Mouse (Mus musculus): ENCODE results near the gene Rhoh.

Gene Rhoh

DNA sequence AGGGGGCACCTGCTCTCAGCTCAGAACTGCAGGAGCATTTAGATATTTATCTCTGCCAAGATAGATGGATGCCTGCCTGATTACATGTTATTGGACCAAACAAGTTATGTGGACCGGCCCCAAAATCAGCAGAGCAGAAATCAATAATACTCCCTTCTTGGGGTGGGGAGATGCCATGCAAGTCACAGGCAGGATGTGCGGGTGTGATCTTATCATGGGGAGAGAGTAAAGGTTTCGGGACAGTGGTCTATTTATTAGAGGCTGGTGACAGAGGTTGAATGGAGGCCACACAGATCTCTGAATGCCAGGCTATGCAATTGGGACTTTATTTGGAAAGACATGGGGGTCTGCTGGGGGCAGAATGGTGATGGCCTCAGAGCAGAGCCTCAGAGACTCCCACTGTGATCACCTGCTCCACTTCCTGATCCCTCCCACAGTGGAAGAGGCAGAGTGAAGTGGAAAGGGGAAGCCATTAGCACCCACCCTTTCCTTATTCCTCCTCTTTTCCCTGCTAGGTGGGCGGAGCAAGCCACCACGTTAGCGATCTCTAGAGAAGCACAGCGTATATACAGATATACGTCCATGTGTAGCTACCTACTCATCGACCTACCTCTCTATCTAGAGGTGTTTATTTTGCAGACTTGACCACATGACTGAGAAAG lies 60.6 kb downstream of the Rhoh start:
- no peak for TF ChIP-seq GATA4 (IDR thresholded peaks at IDR 0.05; ENCODE audit: insufficient replicate concordance, low read length)

DNA sequence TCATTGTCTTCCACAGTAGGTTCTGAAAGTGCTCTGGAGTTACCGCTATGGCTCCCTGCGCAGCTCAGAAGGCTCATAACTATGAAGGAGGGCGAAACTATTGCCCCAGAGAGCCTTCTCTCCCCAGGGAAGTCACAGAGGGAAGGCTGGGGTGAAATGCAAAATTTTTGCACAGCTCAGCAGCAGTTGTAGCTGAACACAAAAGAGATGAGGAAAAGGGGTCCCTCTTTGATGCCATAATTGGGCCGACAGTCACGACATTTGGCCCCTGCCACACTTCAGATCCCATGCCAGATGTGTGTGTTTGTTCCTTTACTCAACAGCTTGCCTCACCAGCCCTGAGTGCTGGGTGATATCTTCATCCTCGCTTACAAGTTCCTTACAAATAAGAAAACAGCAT lies 65.7 kb downstream of the Rhoh start:
- no peak for TF ChIP-seq GATA4 (IDR thresholded peaks at IDR 0.05; ENCODE audit: insufficient replicate concordance, low read length)

DNA sequence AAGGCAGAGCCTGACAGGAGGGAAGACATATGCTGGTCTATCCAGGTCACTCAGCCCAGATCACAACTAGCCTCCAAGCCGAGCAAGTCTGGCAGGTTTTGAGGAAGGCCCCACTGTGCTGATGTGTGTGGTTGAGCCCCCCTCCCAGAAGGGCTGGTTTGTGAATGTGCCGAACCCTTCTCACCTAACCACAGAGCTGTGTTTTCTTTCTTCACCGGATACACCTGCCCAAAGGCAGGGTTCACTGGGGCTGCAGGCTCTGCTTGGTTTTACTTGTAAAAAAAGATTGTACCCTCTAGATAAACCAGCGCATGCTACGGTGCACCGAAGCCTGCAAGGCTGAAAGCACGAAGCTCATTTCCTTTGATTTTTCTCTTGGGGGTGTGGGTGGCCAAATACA lies 68.1 kb downstream of the Rhoh start:
- no peak for TF ChIP-seq GATA4 (IDR thresholded peaks at IDR 0.05; ENCODE audit: insufficient replicate concordance, low read length)

DNA sequence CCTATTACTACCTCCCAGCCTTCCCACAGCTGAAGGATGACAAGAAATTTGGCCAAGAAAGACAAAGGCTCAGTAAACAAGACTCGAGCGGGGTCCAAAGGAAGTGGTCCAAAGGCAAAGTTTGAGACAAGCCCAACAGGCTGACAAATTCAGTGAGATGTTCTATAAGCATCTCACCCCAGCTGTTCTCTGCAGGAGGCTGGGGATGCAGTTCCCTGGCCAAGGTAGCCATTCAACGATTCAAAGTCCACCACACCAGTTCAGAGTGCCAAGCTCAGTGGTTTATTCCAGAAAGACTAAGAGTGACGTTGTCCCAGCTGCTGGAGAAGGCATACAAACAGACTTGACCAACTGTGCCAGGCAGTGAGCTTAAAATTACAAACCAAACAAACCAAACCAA lies 69.2 kb downstream of the Rhoh start:
- TF ChIP-seq GATA4 (IDR thresholded peaks at IDR 0.05; ENCODE audit: insufficient replicate concordance, low read length), result no peak

DNA sequence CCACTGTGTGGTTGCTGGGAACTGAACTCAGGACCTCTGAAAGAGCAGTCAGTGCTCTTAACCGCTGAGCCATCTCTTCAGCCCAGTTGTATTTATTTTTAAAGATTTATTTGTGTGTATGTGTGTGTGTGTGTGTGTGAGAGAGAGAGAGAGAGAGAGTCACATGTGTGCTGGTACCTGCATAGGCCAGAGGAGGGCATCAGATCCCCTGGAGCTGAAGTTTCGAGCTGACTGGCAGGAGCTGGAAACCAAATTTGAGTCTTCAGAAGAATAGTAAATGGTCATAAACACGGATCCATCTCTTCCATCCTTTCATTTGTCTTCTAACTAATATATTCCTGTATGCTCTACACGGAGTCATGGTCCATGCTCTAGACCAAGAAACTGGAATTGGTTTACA lies 72.2 kb downstream of the Rhoh start:
- no peak for TF ChIP-seq GATA4 (IDR thresholded peaks at IDR 0.05; ENCODE audit: insufficient replicate concordance, low read length)

- TF ChIP-seq GATA4 (IDR thresholded peaks at IDR 0.05; ENCODE audit: insufficient replicate concordance, low read length), result no peak
These were observed 72.8 kb downstream of the Rhoh start for GRCm38 (mm10) chr5:65933764-65934163.

DNA sequence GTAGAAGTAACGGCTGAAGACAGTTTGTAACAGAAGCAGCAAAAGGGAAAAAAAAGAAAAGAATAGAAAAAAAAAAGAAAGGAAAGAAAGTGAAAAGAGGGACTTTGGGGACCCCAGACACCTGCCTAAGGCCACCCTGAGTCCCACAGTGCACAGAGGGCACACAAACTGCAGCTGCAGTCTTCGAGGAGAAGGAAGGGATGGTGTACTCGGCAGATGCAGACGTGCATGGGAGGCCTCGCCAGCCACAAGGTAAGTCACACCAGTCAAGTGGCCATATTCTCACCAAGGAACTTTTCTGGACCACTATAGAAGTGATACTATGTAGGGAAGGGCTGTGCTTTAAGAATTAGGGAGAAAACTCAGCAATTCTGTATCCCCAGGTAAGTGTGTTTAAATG lies 73.8 kb downstream of the Rhoh start, which contains the start of gene Chrna9:
Chrna9 (plus strand) TSS at position 139 of the 400 bp plus-strand sequence.
- no peak for TF ChIP-seq GATA4 (IDR thresholded peaks at IDR 0.05; ENCODE audit: insufficient replicate concordance, low read length)

DNA sequence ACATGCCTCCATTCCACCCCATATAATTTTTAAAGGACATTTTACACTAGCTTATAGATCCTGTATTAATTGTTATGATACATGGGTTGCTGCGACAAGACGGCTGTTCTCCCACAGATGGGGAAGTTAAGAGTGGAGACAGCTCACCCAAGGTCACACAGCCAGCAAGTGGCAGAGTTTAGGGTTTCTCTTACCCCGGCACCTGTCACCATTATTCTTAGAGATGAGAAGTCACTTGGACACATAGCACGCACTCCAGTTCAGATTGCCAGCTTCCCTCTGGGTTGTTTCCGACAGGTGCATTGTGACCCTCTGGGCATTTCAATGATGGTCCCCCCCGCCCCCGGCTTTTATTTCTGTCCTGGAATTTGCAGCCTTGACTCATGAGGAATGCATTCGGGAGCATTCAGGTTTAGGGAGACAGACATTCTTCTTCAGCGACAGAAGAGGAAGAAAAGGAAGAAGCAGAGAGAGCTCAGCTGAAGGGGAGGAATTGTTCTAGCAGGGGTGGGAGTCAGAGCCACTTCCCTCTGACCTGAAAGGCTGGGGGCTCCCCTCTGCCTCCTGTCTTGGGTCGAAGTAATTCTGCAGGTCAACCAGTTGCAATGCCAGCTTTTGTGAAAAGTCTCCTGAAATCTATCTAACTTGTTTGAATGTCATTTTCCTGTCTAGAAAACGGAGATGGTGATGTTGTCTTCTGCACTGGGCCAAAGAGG lies 76.2 kb downstream of the Rhoh start:
- TF ChIP-seq GATA4 (IDR thresholded peaks at IDR 0.05; ENCODE audit: insufficient replicate concordance, low read length), result no peak

DNA sequence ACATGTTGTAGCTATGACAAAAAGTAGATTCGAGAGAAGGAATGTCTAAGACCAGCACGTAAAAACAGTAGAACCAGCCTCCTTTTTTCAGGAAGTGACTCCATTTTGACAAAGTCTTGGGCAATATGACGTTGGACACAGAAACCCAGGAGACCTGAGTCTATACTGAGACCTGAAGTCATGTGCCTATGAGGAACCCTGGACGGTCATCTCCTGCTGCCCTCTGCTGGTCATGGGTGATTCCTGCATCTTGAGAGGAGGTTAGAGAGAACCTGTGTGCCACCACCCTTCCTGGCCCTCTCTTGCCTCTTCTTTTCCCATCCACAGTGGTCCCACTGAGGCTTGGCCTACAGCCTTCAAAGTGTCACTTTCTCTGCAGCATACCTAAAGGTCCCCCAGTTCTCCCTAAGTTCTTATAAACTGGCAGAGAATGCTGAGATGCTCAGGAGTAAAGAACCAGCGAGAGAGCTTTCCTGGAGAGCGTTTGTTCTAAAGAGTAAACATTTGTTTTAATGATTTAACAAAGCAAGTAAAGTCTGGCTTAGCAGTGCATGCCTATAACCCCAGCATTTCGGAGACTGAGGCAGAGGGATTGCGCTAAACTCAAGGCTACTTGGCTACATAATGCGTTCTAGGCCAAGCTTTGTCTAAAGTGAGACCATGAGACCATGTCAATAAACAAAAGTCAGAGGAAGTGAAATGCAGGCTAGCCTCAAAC lies 77.1 kb downstream of the Rhoh start:
- no peak for TF ChIP-seq GATA4 (IDR thresholded peaks at IDR 0.05; ENCODE audit: insufficient replicate concordance, low read length)

DNA sequence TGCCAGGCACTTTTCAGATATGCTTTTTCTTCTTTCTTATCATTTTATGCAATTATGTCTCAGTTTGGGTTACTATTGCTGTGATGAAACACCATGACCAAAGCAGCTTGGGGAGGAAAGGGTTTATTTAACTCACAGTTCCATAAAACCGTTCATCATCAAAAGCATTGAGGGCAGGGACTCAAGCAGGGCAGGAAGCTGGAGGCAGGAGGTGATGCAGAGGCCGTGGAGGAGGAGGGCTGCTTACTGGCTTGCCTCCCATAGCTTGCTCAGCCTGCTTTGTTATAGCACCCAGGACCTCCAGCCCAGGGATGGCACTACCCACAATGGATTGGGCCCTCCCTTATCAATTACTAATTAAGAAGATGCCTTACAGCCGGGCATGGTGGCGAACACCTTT lies 80.1 kb downstream of the Rhoh start:
- no peak for TF ChIP-seq GATA4 (IDR thresholded peaks at IDR 0.05; ENCODE audit: insufficient replicate concordance, low read length)
